21 mouse cellular contexts compared by ENCODE assay signal in the genomic region with DNA sequence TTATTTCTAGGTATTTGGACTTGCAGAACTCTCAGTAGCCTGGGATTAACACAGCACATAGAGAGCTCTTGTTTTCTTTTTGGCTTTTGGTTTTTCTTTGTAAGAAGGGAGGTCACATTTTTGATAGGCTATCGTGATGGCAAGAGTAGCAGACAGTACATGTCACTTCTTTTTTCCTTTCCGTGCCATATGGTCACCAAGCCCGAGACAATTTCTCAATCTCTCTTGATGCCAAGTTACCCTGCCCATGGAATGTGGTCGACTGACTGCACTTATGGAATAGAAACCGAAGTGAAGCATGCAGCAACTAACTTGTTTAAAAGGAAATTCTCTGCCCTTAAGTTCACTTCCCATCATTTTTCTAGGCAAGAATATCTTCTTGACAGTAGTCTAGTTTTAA.
"Had no signal": no experiment of that assay in that cellular context is flagged by ENCODE, and none has a peak within 500 bp of the region (broad histone marks: within the 10 kb centered on the region; RNA-seq: fewer than 3 reads in every experiment).

No protein-coding gene starts in this region.

- H3K27me3 ChIP-seq: limb, embryonic 13.5 days; midbrain, embryonic 12.5 days; midbrain, embryonic 15.5 days; neural tube, embryonic 13.5 days had no signal

- H3K36me3 ChIP-seq: limb, embryonic 13.5 days; midbrain, embryonic 12.5 days; midbrain, embryonic 15.5 days; neural tube, embryonic 13.5 days had no signal

- H3K9ac ChIP-seq: limb, embryonic 13.5 days; liver, embryonic 14.5 days; liver, postnatal 0 days; lung, embryonic 14.5 days; midbrain, embryonic 12.5 days; midbrain, embryonic 15.5 days; neural tube, embryonic 13.5 days had no signal

- H3K4me1 ChIP-seq: limb, embryonic 10.5 days; limb, embryonic 13.5 days; midbrain, embryonic 12.5 days; midbrain, embryonic 15.5 days; neural tube, embryonic 13.5 days had no signal

- H3K9me3 ChIP-seq: limb, embryonic 10.5 days; limb, embryonic 13.5 days; midbrain, embryonic 12.5 days; midbrain, embryonic 15.5 days; neural tube, embryonic 13.5 days had no signal

- H3K27ac ChIP-seq: kidney, postnatal 0 days; layer of hippocampus, adult 2 months; limb, embryonic 10.5 days; limb, embryonic 13.5 days; liver, embryonic 14.5 days; macrophage; midbrain, embryonic 12.5 days; midbrain, embryonic 15.5 days; neural tube, embryonic 13.5 days; stomach, postnatal 0 days had no signal

- H3K4me3 ChIP-seq: layer of hippocampus, adult 2 months; limb, embryonic 10.5 days; limb, embryonic 13.5 days; midbrain, embryonic 12.5 days; midbrain, embryonic 15.5 days; myocyte; neural tube, embryonic 13.5 days had no signal

- H3K4me2 ChIP-seq: limb, embryonic 13.5 days; lung, embryonic 14.5 days; midbrain, embryonic 12.5 days; midbrain, embryonic 15.5 days; neural tube, embryonic 13.5 days had no signal

- DNase-seq: kidney, postnatal 25 days; layer of hippocampus, adult 9-11 months; liver; liver, postnatal 0 days; lung, embryonic 14.5 days; right cerebral cortex, postnatal 4 days; thymus, adult 2 months; thymus, postnatal 14 days; thymus, postnatal 4 days had no signal

- ATAC-seq: liver, postnatal 0 days; lung, postnatal 0 days; midbrain, embryonic 15.5 days had no signal
